Mouse (Mus musculus) monocyte, adult 5-6 weeks (primary cell): Measurements from ENCODE around the gene Pdia2. TPM values are rescaled to one million over a fixed set of nuclear protein-coding genes. Genes with fewer than 3 reads are reported as not detected.

Experiments
- ATAC-seq: fragments of 153-309, 156-312 bp; replicated peaks from 2 replicates; pipeline ENCODE4 v1.8.0; 2017; ENCODE audit warnings: mild to moderate bottlenecking; ENCODE audit not compliant: low TSS enrichment, insufficient number of reproducible peaks, severe bottlenecking, poor library complexity, low FRiP score
- total RNA-seq: library from RNA; stranded (forward); fragments of 200-1000, 200-491, 200-594 nt; gene quantifications from 3 replicates; pipeline ENCODE4 v1.2.3, GENCODE M21; 2017

Pdia2 gene
- total RNA-seq, result not detected in 3 replicates

GRCm38 (mm10) chr17:26198892-26199291, at the start of gene Pdia2:
Pdia2 (minus strand) TSS chr17:26199087.
- no peak for ATAC-seq

DNA sequence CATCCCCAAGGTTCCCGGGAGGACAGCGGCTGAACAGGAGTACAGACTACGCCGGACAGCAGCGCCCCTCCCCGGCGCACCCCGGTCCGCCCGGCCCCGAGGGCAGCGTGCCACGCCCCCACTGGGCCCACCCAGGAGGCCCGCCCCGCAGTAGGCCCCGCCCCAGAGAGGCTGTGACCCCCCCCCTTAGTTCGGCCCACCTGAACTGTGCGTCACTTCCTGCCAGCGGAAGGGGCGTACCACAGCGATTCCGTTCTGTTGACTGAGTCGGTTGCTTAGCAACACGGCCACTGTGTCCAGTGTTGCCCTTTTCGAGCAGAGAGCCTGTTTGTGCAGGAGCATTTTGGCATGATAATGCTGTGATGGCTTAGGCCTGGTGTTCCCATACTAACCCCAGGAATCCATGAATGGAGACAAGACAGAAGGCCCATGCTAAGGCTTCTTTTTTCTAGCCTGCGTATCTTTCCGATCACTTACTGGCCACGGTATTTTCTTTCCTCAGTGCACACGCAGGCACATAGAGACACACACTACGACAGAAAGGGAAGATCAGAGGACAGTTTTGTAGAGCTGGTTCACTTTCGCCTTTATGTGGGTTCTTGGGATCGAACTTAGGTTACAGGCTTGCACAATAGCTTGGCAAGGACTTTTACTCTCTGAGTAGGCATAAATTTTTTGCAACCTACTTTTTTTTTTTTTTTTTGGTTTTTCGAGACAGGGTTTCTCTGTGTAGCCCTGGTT, 45.4 kb upstream of the Pdia2 start, which contains the start of gene Fam234a:
Gene Fam234a, minus strand, starts transcription at position 142 of the 741 bp plus-strand sequence.
- peak; percentile 96 for ATAC-seq

- ATAC-seq, result peak; percentile 75
These were observed 44.7 kb upstream of the Pdia2 start for GRCm38 (mm10) chr17:26243471-26244100.

DNA sequence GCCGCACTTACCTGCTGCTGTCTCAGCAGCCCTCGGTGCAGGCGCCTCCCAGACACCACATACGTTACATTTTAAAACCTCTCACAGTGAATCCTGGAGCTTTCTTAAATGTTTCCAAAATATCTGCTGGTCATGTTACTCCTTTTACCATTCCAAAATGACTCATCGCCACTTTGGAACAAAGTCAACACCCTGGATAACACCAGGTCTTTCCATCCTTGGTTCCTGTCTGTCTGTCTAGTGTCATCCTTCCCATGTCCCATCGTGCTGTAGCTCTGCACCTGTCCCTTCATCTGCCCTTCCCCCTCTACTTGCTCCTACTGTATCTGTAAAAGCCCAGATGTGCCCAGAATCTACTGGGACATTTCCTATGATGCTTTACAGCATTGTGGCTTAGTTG, 42.1 kb upstream of the Pdia2 start:
- ATAC-seq, result no peak

DNA sequence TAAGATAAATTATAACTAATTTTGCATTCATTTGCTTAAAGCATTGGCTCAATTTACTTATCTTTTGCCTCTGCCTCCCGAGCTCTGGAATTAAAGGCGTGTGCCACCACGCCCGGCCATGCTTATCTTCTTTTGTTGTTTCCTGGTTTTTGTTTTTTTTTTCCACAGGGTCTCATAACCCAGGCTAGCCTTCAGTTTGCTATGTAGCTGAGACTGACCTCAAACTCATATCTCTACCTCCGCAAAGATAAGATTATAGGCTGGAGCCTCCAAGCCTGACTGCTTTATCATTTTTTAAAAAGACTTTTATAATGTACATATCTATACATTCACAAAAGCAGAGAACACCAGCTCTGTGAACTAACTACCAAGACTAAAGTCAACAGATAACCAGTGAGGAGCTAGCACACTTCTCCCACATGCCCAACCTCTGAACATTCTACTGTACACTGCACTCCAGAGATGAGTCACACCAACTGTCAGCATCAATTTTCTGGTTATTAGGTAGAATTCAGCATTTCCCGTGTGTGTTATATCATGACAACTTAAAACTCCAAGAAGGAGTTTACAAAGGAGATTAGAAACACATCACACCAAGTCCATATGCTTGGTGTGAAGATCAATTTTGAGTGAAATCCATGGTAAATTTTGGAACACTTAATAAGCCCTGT, 41.4 kb upstream of the Pdia2 start:
- ATAC-seq, result no peak

DNA sequence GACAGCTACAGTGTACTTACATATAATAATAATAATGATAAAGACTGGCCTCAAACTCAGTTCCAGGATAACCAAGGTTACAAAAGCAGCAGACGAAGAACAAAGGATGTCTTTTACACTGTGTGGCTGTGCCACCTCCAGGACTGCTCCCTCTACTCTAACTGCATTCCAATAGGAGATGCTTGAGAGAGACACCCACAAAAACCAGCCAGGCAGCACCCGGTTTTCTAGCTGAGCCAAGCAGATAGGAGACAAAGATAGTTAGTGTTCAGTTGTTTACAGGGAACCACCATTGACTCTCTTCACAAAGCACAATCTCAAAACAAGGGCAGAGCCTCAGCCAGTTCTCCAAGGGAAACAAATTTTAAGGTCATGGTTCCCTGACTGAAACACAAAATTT, 40.7 kb upstream of the Pdia2 start:
- ATAC-seq, result no peak

DNA sequence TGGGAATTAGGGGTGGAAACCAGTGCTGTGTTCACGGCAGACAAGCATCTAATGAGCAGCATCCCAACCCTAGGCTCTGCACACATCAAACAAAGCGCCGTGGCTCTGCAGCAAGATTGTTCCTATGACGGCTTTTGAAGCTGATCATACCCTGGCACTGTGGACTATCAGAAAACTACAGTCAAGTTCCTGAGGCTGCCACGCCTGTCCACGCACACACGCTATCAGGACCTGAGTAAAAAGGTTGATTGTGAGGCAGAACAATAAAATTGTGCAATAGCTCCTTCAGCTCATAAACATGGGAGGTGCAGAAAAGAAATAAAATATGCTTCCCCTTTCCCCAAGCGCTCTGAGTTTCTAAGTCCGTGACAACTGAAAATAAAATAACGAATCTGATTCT, 38.8 kb upstream of the Pdia2 start:
- peak; percentile 51 for ATAC-seq

GRCm38 (mm10) chr17:26235077-26235815, 36.4 kb upstream of the Pdia2 start:
- ATAC-seq, result peak; percentile 56

DNA sequence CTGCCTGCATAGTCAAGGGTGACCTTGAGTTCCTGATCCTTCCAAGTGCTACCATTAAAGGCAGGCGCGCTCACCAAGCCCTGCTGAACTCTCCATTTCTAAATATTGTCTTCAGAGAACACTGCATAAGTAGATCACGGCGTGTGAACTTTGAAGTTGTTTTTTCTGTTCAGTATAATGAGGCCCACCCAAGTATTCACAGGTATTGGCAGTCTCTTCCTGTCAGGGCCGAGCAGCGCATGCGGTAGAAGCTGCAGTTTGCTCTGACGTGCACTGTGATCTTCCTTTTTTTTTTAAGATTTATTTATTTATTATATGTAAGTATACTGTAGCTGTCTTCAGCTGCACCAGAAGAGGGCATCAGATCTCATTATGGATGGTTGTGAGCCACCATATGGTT, 35.5 kb upstream of the Pdia2 start:
- ATAC-seq, result no peak

DNA sequence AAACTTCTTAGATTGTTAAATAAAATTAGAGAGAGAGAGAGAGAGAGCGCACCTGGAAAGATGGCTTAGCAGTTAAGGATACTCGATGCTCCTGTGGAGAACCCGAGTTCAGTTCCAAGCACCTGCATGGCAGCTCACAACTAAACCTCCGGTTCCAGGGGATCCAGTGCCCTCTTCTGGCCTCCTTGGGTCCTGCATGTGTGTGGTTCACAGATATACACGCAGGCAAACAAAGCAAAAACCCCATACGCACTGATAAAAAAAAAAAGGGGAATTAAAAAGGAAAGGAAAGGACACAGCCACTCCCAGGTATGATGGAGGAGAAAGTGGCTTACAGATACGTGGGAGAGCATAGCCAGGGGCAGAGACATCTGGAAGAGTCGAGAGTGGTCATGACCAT, 34.0 kb upstream of the Pdia2 start:
- ATAC-seq, result no peak

DNA sequence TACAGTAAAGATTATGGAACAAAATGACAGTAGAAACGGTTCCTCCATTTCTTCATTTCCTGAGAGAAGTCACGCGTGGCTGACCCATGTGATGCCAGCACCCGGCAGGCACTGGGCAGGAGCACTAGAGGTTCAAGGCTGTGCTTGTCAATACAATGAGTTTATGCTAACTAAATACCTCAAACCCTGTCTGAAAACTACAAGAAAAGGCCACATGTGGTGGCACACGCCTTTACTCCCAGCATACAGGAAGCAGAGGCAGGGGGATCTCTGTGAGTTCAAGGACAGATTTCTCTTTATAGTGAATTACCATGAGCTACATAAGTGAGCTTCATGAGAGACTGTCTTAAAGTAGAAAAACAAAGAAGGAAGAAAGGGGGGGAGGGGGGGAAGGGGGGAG, 32.3 kb upstream of the Pdia2 start:
- ATAC-seq, result no peak

- 0 out of 2 replicates have a peak, but pooled peaks have one; percentile 42 for ATAC-seq
These were observed 30.9 kb upstream of the Pdia2 start for GRCm38 (mm10) chr17:26229776-26230175.

- no peak for ATAC-seq
These were observed 26.3 kb upstream of the Pdia2 start for GRCm38 (mm10) chr17:26225150-26225549.

DNA sequence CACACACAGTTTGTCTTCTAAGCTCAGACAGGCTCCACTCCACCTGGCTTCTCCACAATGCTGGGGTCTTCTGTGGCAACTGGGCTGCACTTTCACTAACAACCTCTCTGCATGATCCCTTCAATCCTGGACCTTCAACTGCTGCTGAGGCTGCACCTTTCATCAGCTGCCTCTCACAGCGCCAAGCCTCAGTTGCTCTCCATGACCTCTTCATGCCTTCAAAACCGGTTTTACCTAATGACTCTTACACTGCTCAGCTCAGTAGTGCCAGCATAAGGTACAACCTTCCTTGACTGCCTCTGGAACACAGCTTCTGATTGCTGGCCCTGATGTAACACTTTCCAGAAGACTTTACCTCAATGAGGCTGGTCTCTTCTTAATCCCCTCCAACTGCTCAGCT, 22.6 kb upstream of the Pdia2 start:
- no peak for ATAC-seq

DNA sequence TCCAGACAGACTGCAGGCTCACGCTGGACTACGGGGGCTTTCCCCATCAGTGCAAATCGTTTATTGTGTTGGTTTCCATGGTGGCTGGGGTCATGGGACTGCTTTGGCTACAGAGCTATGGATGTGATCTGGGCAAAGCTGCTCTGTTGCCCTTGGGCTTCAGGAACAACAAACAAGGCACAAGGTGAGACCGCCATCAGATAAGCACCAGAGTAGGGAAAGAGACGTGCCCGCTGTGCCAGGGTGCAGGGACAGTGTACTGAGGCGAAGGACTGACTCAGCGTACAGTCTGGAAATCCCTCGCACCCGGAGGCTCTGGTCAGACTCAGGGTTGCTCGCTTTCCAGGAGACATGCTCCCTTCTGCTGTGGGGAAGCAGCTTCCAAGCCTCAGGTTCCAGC, 13.8 kb upstream of the Pdia2 start:
- no peak for ATAC-seq

GRCm38 (mm10) chr17:26212241-26212640, 13.4 kb upstream of the Pdia2 start:
- no peak for ATAC-seq

DNA sequence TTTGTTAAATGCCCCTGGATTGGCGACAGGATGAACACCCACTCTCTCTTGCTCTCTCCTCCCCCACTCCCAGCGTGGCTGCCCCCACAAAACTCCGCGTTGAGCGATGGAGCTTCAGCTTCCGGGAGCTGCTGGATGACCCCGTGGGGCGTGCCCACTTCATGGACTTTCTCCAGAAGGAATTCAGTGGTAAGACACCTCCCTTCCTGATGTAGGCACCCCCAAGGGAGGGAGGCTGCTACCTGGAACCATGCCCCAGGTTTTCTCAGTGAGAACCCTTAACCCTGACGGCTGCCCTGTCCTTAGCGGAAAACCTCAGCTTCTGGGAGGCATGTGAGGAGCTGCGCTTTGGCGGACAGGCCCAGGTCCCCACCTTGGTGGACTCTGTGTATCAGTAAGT, 8.8 kb upstream of the Pdia2 start, which contains the start of gene Arhgdig:
Gene Arhgdig, minus strand, starts transcription at position 101 of the 400 bp plus-strand sequence.
- no peak for ATAC-seq

GRCm38 (mm10) chr17:26206392-26206791, 7.5 kb upstream of the Pdia2 start:
- no peak for ATAC-seq

DNA sequence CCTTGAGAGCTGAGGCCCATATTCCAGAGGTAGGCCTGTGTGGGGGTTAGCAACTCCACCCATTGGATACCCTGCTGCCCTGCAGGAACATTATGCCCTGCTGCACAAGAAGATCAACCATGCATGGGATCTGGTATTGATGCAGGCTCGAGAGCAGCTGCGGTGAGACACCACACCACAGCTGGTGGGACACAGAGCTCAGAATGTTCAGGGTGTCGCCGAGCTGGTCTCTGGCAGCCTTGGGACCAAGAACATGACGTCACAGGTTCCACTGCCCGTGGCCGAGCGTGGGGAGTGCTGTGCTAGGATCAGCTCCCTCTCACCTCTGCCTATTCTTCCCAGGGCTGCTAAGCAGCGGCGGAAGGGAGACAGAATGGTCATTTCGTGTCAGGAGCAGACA, 5.9 kb upstream of the Pdia2 start:
- ATAC-seq, result no peak
